In genomic region chr14:54426689-54427398, GRCm38 (mm10) we compare ENCODE assay signal across 8 mouse cellular contexts. TPM values are rescaled to one million over a fixed set of nuclear protein-coding genes. Genes with fewer than 3 reads are reported as not detected.
A peak's percentile ranks its signal among the peaks of the same experiment; 100 is the strongest.
DNase-seq lines count a peak whose midpoint lies in the region; ATAC-seq lines count a peak whose summit lies in the region.

TSS of gene Mrpl52 (plus strand) at chr14:54426909.

- peak within 1 kb of the TSS; percentile 93 for H3K4me3 ChIP-seq in hindbrain, embryonic 15.5 days

- H3K36me3 ChIP-seq in hindbrain, embryonic 15.5 days, result peaks cover 14% of the 10 kb centered on the region

- H3K27me3 ChIP-seq in hindbrain, embryonic 15.5 days, result peaks cover 11% of the 10 kb centered on the region; the same call in 1 of the 2 replicates

- H3K27ac ChIP-seq in hindbrain, embryonic 15.5 days (replicated peaks), result peak within 1 kb of the TSS; percentile 92

- peak; percentile 86 for ATAC-seq in hindbrain, embryonic 15.5 days (ENCODE audit: low FRiP score, low read depth)

- peak within 1 kb of the TSS; percentile 93 for H3K9ac ChIP-seq in hindbrain, embryonic 15.5 days

- H3K9me3 ChIP-seq in hindbrain, embryonic 15.5 days, result no peaks in the 10 kb centered on the region

- H3K4me2 ChIP-seq in hindbrain, embryonic 15.5 days, result peak within 1 kb of the TSS; percentile 66

- WGBS in hindbrain, embryonic 15.5 days, result under 1% methylated on average over 48 of the region's 48 CpGs

- DNase-seq in T-cell, adult 2 months (ENCODE audit: low spot score), result peak; percentile 74
- DNase-seq in cerebellum, postnatal 36 days, result peak; percentile 90
- DNase-seq in gastrocnemius, adult 18-20 months (ENCODE audit: low spot score), result peak; percentile 92
- peak; percentile 90 to 93 for DNase-seq in layer of hippocampus, postnatal 36 days
- peak; percentile 94 for DNase-seq in lung, postnatal 25 days (ENCODE audit: low spot score)
- peak; percentile 97 for DNase-seq in retina, embryonic 14.5 days (ENCODE audit: low spot score)
- peak; percentile 88 to 90 for DNase-seq in thymus, postnatal 36 days

- peaks cover 46% of the 10 kb centered on the region for H3K4me1 ChIP-seq in hindbrain, embryonic 15.5 days (replicated peaks)

RNA-seq across cellular contexts. Expression of gene Mrpl52, which starts in this region (rescaled TPM):
- total RNA-seq in gastrocnemius, adult 18-20 months (2021), result 100 to 1,000 TPM in 1 of 2 experiments, 10 to 100 TPM in 1; 100.0 to 110 TPM
- 241 and 251 TPM in 2 replicates for polyA plus RNA-seq in hindbrain, embryonic 15.5 days (2015; fragmentation: Nextera tagmentation; extraction: Ambion mirVana)
- total RNA-seq in layer of hippocampus, postnatal 36 days (2021), result 100 to 1,000 TPM; 105 to 108 TPM

Comparison
In these comparisons a context has a peak if more than half of its experiments do, and no peak if none do; other contexts are left out.
1. Peak in every context shown above with its lines: DNase-seq, ATAC-seq, H3K4me3 ChIP-seq and H3K27ac ChIP-seq.